Mouse (Mus musculus) megakaryocyte, embryonic 14.5 days (primary cell): ENCODE data around the gene Cartpt.

Experiments used
- FLI1 ChIP-seq: IDR thresholded peaks from 2 replicates; pipeline ENCODE4 v1.6.1; 2012; ENCODE audit warnings: low read length, inconsistent platforms, mixed read lengths
- GATA1 ChIP-seq: IDR thresholded peaks from 3 replicates; pipeline ENCODE4 v1.6.1; 2012; ENCODE audit warnings: mixed read lengths, low read length, inconsistent platforms, borderline replicate concordance

DNA sequence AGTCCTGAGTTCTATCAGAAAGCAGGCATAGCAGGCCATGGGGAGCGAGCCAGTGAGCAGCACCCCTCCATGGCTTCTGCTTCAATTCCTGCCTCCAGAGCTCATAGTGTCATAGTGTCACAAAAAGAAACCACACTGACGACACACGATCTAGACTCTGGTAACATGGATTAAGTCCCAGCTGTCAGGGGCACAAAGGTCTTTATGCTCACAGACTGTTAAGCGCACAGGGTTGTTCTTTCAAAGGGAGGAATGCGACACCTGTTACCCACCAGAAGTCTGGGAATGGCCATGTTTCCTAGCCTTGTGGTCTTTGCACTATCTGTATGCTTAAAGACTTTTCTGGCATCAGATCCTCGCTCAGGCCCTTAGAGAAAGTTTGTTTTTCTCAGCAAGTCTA, 15.3 kb downstream of the Cartpt start:
- TF ChIP-seq GATA1 (no peak), FLI1 (no peak)
